Mouse (Mus musculus) liver, adult 2 months (tissue): ENCODE data around the gene Kctd8. TPM values are rescaled to one million over a fixed set of nuclear protein-coding genes. Genes with fewer than 3 reads are reported as not detected.

Source experiments
- DNase-seq: peaks from one replicate; pipeline ENCODE4 v3.0.0-alpha.2; 2011; ENCODE audit warnings: low read depth, low spot score; ENCODE audit errors: extremely low read depth
- H3K27ac ChIP-seq: fragments of 200-500 bp; replicated peaks from 2 replicates; pipeline ENCODE4 v1.5.1; 2012; ENCODE audit warnings: low read depth, mild to moderate bottlenecking, control low read depth, inconsistent platforms, low read length; ENCODE audit not compliant: insufficient read depth
- H3K27me3 ChIP-seq: fragments of 200-500 bp; 2 replicates; pipeline ENCODE4 v1.6.1; 2012; ENCODE audit warnings: mild to moderate bottlenecking, moderate library complexity, low read length, inconsistent platforms; ENCODE audit not compliant: control insufficient read depth, insufficient read depth
- H3K36me3 ChIP-seq: fragments of 200-500 bp; 2 replicates; pipeline ENCODE4 v1.6.1; 2012; ENCODE audit warnings: low read length, inconsistent platforms; ENCODE audit not compliant: control insufficient read depth, insufficient read depth
- H3K4me1 ChIP-seq: fragments of 200-500 bp; 2 replicates; pipeline ENCODE4 v1.6.1; 2011; ENCODE audit warnings: low read length; ENCODE audit not compliant: control insufficient read depth, insufficient read depth
- H3K4me3 ChIP-seq: fragments of 200-500 bp; 2 replicates; pipeline ENCODE4 v1.5.1; 2011; ENCODE audit warnings: low read depth, mild to moderate bottlenecking, control low read depth, low read length, moderate library complexity; ENCODE audit not compliant: insufficient read depth
- H3K79me2 ChIP-seq: fragments of 200-500 bp; 2 replicates; pipeline ENCODE4 v1.6.1; 2012; ENCODE audit warnings: inconsistent platforms, mild to moderate bottlenecking, low read length, moderate library complexity; ENCODE audit not compliant: control insufficient read depth, insufficient read depth
- H3K9ac ChIP-seq: fragments of 200-500 bp; 2 replicates; pipeline ENCODE4 v1.6.1; 2012; ENCODE audit warnings: low read depth, mild to moderate bottlenecking, control low read depth, inconsistent platforms, low read length
- CTCF ChIP-seq: fragments of 200-500 bp; IDR thresholded peaks from 2 replicates; pipeline ENCODE4 v1.5.1; 2011; ENCODE audit warnings: low read depth, low read length, control low read depth
- POLR2A ChIP-seq: fragments of 200-500 bp; IDR thresholded peaks from 2 replicates; pipeline ENCODE4 v1.6.1; 2011; ENCODE audit warnings: low read length, control low read depth; ENCODE audit not compliant: insufficient read depth; ENCODE audit errors: extremely low read depth
- WGBS: fragments of 180-500 bp; shearing (Covaris S2); methylation state at CpG from one replicate; pipeline ENCODE4 v1.1.7; 2018; 5-methylcytosine and 5-hydroxymethylcytosine counted together
- polyA plus RNA-seq: library from polyadenylated mRNA; depleted of rRNA; stranded (reverse); fragments of >200 nt; gene quantifications from 2 replicates; pipeline ENCODE4 v1.2.3, GENCODE M21; 2012; rRNA removed
- total RNA-seq: library from RNA; depleted of rRNA; stranded (reverse); fragments of >200 nt; gene quantifications from 2 replicates; pipeline ENCODE4 v1.2.3, GENCODE M21; 2014; rRNA removed

Gene Kctd8
- 0.07 TPM in 1 of 2 replicates, not detected in the other for total RNA-seq
- not detected in 2 replicates for polyA plus RNA-seq

- WGBS: 2% methylated on average over 87 of the region's 87 CpGs
- TF ChIP-seq POLR2A (no peak), CTCF (no peak)
- DNase-seq: peak; percentile 2
- Histone ChIP-seq H3K4me1 (no peaks in the 10 kb centered on the region), H3K4me3 (no peak within 1 kb of the TSS), H3K79me2 (no peaks in the 10 kb centered on the region), H3K27me3 (peaks cover 13% of the 10 kb centered on the region; the same call in 1 of the 2 replicates), H3K27ac (no peak within 1 kb of the TSS), H3K9ac (no peak within 1 kb of the TSS), H3K36me3 (no peaks in the 10 kb centered on the region)
These were observed at the start of gene Kctd8 for GRCm38 (mm10) chr5:69340919-69341801. Gene Kctd8 (minus strand): TSS chr5:69341679.

DNA sequence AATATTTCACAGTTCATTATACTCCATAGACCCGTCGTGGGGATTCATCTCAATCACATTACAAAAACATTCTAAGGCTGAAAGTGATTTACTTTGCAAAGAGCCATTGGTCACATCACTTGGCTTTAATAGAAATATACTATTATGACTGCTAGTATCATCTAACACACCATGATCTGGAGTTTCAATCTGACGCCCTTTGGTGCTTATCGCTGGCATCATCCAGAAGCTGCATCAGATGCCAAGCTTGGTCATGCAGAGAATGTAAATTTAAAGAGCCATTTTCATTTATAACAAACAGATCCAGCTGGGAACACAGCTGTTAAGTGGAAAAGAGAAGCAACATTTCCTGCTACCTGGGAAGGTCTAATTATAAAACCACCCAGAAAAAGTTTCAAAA is 37.6 kb upstream of the Kctd8 start:
- no peaks in the 10 kb centered on the region for H3K79me2 ChIP-seq
- no peak overlapping the region for H3K9ac ChIP-seq
- no peaks in the 10 kb centered on the region for H3K27me3 ChIP-seq
- no peaks in the 10 kb centered on the region for H3K4me1 ChIP-seq
- no peak overlapping the region for H3K4me3 ChIP-seq
- TF ChIP-seq POLR2A (no peak), CTCF (no peak)
- no peaks in the 10 kb centered on the region for H3K36me3 ChIP-seq
- 85% methylated on average over 4 of the region's 4 CpGs for WGBS
- H3K27ac ChIP-seq: no peak overlapping the region
- DNase-seq: no peak

DNA sequence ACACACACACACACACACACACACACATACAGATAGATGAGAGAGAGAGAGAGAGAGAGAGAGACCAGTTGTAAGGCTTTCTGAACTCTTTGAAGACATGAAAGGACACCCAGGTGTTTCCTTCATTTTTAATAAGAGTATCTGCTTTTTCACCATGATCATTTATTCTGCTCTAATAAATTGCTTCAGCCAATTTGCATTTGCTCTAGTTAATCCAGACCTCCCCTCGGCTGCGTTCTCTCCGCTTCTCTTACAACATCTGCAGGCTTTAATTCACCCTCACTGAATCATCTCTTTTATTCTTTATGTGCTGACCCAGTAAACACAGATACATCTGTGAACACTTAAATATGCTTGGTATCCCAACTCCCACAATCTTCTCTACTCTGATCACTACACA is 9.1 kb upstream of the Kctd8 start:
- Histone ChIP-seq H3K9ac (no peak overlapping the region), H3K79me2 (no peaks in the 10 kb centered on the region), H3K4me1 (no peaks in the 10 kb centered on the region), H3K27ac (no peak overlapping the region), H3K27me3 (no peaks in the 10 kb centered on the region), H3K36me3 (no peaks in the 10 kb centered on the region), H3K4me3 (no peak overlapping the region)
- no peak for DNase-seq
- WGBS: 89% methylated on average over 3 of the region's 3 CpGs
- TF ChIP-seq CTCF (no peak), POLR2A (no peak)

DNA sequence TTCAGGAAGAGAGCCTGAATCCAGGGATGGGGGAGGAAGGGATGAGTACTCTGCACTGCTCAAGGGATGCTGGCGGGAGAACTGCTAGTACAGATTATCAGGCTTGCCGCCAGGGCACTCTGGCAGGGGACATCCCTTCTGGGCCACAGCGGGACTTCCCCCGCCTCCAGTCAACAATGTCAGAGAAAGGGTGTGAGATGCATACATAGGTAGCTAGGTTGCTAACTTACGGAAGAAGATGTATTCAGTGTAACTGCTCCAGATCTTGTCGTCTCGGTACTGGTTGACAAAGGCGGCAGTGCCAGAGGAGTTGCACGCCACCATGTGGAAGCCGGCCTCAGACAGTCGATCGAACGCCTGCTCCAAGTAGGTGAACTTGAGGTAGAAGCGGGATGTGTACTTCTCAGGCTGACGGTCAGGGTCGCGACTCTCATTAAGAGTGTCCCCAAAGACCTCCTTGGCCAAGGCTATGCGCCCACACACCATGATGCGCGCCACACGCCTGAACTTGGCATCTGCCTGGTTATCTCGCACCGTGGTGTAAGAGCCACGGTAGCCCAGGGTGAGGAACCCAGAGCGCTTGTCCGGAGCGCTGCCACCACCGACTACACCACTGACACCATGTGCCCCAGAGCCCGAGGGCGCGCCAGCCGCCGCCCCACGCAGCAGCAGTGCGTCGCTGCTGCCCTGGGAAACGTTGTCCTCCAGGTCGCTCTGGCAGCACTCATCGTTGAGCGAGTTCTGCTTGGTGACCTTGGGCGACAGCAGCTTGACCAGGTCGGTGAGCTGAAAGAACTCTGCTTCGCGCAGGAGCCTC is 1.2 kb downstream of the Kctd8 start:
- no peak for DNase-seq
- no peaks in the 10 kb centered on the region for H3K79me2 ChIP-seq
- H3K4me3 ChIP-seq: no peak overlapping the region
- H3K4me1 ChIP-seq: no peaks in the 10 kb centered on the region
- H3K9ac ChIP-seq: no peak overlapping the region
- H3K27me3 ChIP-seq: peaks cover 13% of the 10 kb centered on the region; the same call in 1 of the 2 replicates
- H3K27ac ChIP-seq: no peak overlapping the region
- 2% methylated on average over 44 of the region's 44 CpGs for WGBS
- TF ChIP-seq POLR2A (no peak), CTCF (no peak)
- H3K36me3 ChIP-seq: no peaks in the 10 kb centered on the region

GRCm38 (mm10) chr5:69339623-69339970 is 1.9 kb downstream of the Kctd8 start:
- no peak overlapping the region for H3K27ac ChIP-seq
- peaks cover 13% of the 10 kb centered on the region; the same call in 1 of the 2 replicates for H3K27me3 ChIP-seq
- no peak overlapping the region for H3K9ac ChIP-seq
- 69% methylated on average over 6 of the region's 6 CpGs for WGBS
- no peak for DNase-seq
- H3K36me3 ChIP-seq: no peaks in the 10 kb centered on the region
- no peaks in the 10 kb centered on the region for H3K4me1 ChIP-seq
- no peaks in the 10 kb centered on the region for H3K79me2 ChIP-seq
- TF ChIP-seq CTCF (no peak), POLR2A (no peak)
- H3K4me3 ChIP-seq: no peak overlapping the region
